Mouse (Mus musculus) liver, adult 2 months (tissue): Measurements from ENCODE around the gene Acot3.

Source experiments
- CTCF ChIP-seq: fragments of 200-500 bp; IDR thresholded peaks from 2 replicates; pipeline ENCODE4 v1.5.1; 2011; ENCODE audit warnings: low read depth, low read length, control low read depth
- POLR2A ChIP-seq: fragments of 200-500 bp; IDR thresholded peaks from 2 replicates; pipeline ENCODE4 v1.6.1; 2011; ENCODE audit warnings: low read length, control low read depth; ENCODE audit not compliant: insufficient read depth; ENCODE audit errors: extremely low read depth

GRCm38 (mm10) chr12:84032854-84033253, 19.1 kb upstream of the Acot3 start:
- no peak for TF ChIP-seq POLR2A
- no peak for TF ChIP-seq CTCF
